ENCODE assay signal across 24 mouse cellular contexts in the genomic region with DNA sequence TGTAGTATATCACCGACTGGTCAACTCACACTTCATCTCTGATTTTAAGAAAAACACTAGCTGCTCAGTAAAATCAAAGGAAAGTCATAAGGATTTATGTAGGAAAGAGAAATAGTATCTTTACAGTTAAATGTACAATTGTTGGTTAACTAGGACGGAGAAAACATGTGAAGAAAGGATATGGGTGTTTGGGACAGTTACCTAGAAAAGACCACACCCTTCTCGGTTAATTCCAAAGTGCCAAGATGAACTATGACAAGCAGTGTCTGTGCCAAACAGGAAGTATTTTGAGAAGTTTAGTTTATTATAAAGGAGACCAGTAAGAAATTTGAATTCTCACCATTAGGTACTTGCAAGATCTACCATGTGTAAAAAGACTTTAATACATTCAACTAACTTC.
DNase-seq lines count a peak whose midpoint lies in the region; ATAC-seq and TF ChIP-seq lines count a peak whose summit lies in the region.
"Had no signal": no experiment of that assay in that cellular context is flagged by ENCODE, and none has a peak within 500 bp of the region (broad histone marks: within the 10 kb centered on the region; RNA-seq: fewer than 3 reads in every experiment).

No protein-coding gene starts in this region.

- peak overlapping the region; percentile 73 for H3K27ac ChIP-seq in liver, embryonic 12.5 days
- no peak overlapping the region for H3K27ac ChIP-seq in liver, embryonic 14.5 days
- H3K27ac ChIP-seq: embryonic facial prominence, embryonic 10.5 days; embryonic facial prominence, embryonic 12.5 days; forebrain, embryonic 13.5 days; forebrain, embryonic 15.5 days had no signal

- WGBS in liver, embryonic 12.5 days (ENCODE audit: insufficient replicate concordance), result 58% methylated on average over 3 of the region's 3 CpGs
- 36% methylated on average over 3 of the region's 3 CpGs for WGBS in liver, embryonic 14.5 days (ENCODE audit: insufficient replicate concordance)

- 0 out of 2 replicates have a peak, but pooled peaks have one; percentile 11 for TF ChIP-seq EP300 in liver, embryonic 14.5 days (IDR thresholded peaks at IDR 0.05; ENCODE audit: low read depth)

- no peak for TF ChIP-seq CTCF in liver, embryonic 14.5 days (IDR thresholded peaks at IDR 0.05; ENCODE audit: low read depth)

- peaks cover 36% of the 10 kb centered on the region for H3K4me1 ChIP-seq in liver, embryonic 12.5 days
- H3K4me1 ChIP-seq in liver, embryonic 14.5 days (replicated peaks; ENCODE audit: control insufficient read depth in 2 of 2, insufficient read depth in 2 of 2, low read length in 1 of 2), result peaks cover 13 to 14% of the 10 kb centered on the region in 2 experiments
- H3K4me1 ChIP-seq: embryonic facial prominence, embryonic 10.5 days; embryonic facial prominence, embryonic 12.5 days; forebrain, embryonic 15.5 days had no signal

- no peaks in the 10 kb centered on the region for H3K27me3 ChIP-seq in liver, embryonic 12.5 days (replicated peaks)
- H3K27me3 ChIP-seq in liver, embryonic 14.5 days (ENCODE audit: control insufficient read depth, insufficient read depth, low read length), result no peaks in the 10 kb centered on the region
- H3K27me3 ChIP-seq: CH12.LX; embryonic facial prominence, embryonic 12.5 days; forebrain, embryonic 13.5 days; forebrain, embryonic 15.5 days; Patski had no signal

- H3K9ac ChIP-seq in liver, embryonic 12.5 days, result peak overlapping the region; percentile 27; the same call in 1 of the 2 replicates
- H3K9ac ChIP-seq in liver, embryonic 14.5 days (replicated peaks), result no peak overlapping the region
- H3K9ac ChIP-seq: embryonic facial prominence, embryonic 12.5 days; forebrain, embryonic 13.5 days; forebrain, embryonic 15.5 days; forebrain, postnatal 0 days had no signal

- ATAC-seq in liver, embryonic 12.5 days, result peak; percentile 78
- 0 out of 2 replicates have a peak, but pooled peaks have one; percentile 51 for ATAC-seq in liver, embryonic 14.5 days (ENCODE audit: insufficient read depth)
- ATAC-seq: activated CD4-positive, CD25-positive, alpha-beta regulatory T cell, adult 4 months; CD4-positive, CD25-positive, alpha-beta regulatory T cell, adult 4 months; forebrain, embryonic 13.5 days; forebrain, embryonic 15.5 days; forebrain, postnatal 0 days; Patski had no signal

- no peak for DNase-seq in liver
- DNase-seq in c-Kit-positive CD71-positive TER-119-negative erythroid progenitor cells, embryonic 14.5 days (ENCODE audit: low read depth), result peak; percentile 57
- peak in 1 of 3 experiments; percentile 72 for DNase-seq in liver, embryonic 14.5 days (ENCODE audit: low read depth in 3 of 3, low spot score in 3 of 3)
- DNase-seq in lung, adult 18-20 months, result no peak
- DNase-seq in adrenal gland, adult 2 months, result no peak
- DNase-seq: adrenal gland, postnatal 10 days; adrenal gland, postnatal 25 days; B cell, adult 2 months; cerebellum, adult 11 months; cerebellum, adult 2 months; cerebellum, adult 9-10 months; cerebellum, postnatal 10 days; cerebellum, postnatal 25 days; forebrain, postnatal 0 days had no signal

- H3K4me2 ChIP-seq in liver, embryonic 12.5 days, result 0 out of 2 replicates have a peak overlapping the region, but pooled peaks have one; percentile 4
- no peak overlapping the region; the same call in 1 of the 2 replicates for H3K4me2 ChIP-seq in liver, embryonic 14.5 days (ENCODE audit: low read depth)
- H3K4me2 ChIP-seq: embryonic facial prominence, embryonic 12.5 days; forebrain, embryonic 13.5 days; forebrain, embryonic 15.5 days had no signal

- H3K9me3 ChIP-seq in liver, embryonic 12.5 days (replicated peaks), result no peaks in the 10 kb centered on the region
- H3K9me3 ChIP-seq in liver, embryonic 14.5 days (ENCODE audit: control insufficient read depth, low read length), result no peaks in the 10 kb centered on the region
- H3K9me3 ChIP-seq: embryonic facial prominence, embryonic 10.5 days; embryonic facial prominence, embryonic 12.5 days; forebrain, embryonic 13.5 days; forebrain, embryonic 15.5 days; G1E had no signal

- H3K4me3 ChIP-seq in liver, embryonic 12.5 days, result no peak overlapping the region
- H3K4me3 ChIP-seq in liver, embryonic 14.5 days (ENCODE audit: insufficient read depth in 1 of 2, low read depth in 2 of 2, low read length in 2 of 2), result no peak overlapping the region
- H3K4me3 ChIP-seq: embryonic facial prominence, embryonic 10.5 days; embryonic facial prominence, embryonic 12.5 days; forebrain, embryonic 13.5 days; forebrain, embryonic 15.5 days had no signal

- H3K36me3 ChIP-seq in liver, embryonic 12.5 days, result no peaks in the 10 kb centered on the region
- no peaks in the 10 kb centered on the region for H3K36me3 ChIP-seq in liver, embryonic 14.5 days (replicated peaks; ENCODE audit: control insufficient read depth, insufficient read depth, low read depth)
- H3K36me3 ChIP-seq: embryonic facial prominence, embryonic 10.5 days; embryonic facial prominence, embryonic 12.5 days; forebrain, embryonic 15.5 days had no signal
